12 mouse cellular contexts compared by ENCODE assay signal in the genomic region with DNA sequence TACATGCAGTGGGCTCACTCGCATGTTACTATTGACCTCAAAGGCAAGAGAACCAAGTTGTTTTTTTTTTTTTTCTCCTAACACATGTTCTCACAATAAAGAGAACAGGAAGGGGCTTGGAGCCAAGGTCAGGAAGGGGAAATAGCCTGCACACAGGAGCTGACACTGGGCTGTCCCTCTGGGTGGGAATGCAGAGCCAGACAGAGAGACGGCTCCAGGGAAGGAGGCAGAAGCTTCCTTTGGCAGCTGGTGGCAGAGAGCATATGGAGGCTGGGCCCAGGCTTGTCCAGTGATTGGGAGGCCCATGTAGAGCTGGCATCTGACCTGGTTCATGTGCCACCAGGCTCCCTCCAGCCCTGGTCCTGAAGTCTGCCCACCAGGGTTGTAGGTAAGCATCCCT. TPM values are rescaled to one million over a fixed set of nuclear protein-coding genes. Genes with fewer than 3 reads are reported as not detected.
A peak's percentile ranks its signal among the peaks of the same experiment; 100 is the strongest.
DNase-seq lines count a peak whose midpoint lies in the region; ATAC-seq and TF ChIP-seq lines count a peak whose summit lies in the region.
"Had no signal": no experiment of that assay in that cellular context is flagged by ENCODE, and none has a peak within 500 bp of the region (broad histone marks: within the 10 kb centered on the region; RNA-seq: fewer than 3 reads in every experiment).

No protein-coding gene starts in this region.

- no peak overlapping the region for H3K27ac ChIP-seq in heart, embryonic 10.5 days
- H3K27ac ChIP-seq in lung, embryonic 14.5 days (ENCODE audit: low read depth) = no peak overlapping the region; the same call in 1 of the 2 replicates
- H3K27ac ChIP-seq: embryonic facial prominence, embryonic 12.5 days; hindbrain, embryonic 12.5 days; neural tube, embryonic 12.5 days had no signal

- H3K4me3 ChIP-seq in heart, embryonic 10.5 days = no peak overlapping the region
- H3K4me3 ChIP-seq in lung, embryonic 14.5 days (ENCODE audit: low read depth, low read length) = no peak overlapping the region
- H3K4me3 ChIP-seq: embryonic facial prominence, embryonic 12.5 days; hindbrain, embryonic 12.5 days; neural tube, embryonic 12.5 days had no signal

- no peaks in the 10 kb centered on the region for H3K9me3 ChIP-seq in heart, embryonic 10.5 days
- H3K9me3 ChIP-seq in lung, embryonic 14.5 days (ENCODE audit: low read depth, low read length) = no peaks in the 10 kb centered on the region
- H3K9me3 ChIP-seq: embryonic facial prominence, embryonic 12.5 days; hindbrain, embryonic 12.5 days; neural tube, embryonic 12.5 days had no signal

- DNase-seq in heart, adult 11 months = peak; percentile 97
- no peak for DNase-seq in heart, embryonic 10.5 days (ENCODE audit: low spot score)
- DNase-seq in brain, adult 2 months (ENCODE audit: low read depth, low spot score) = peak; percentile 80
- peak; percentile 70 for DNase-seq in cerebellum, postnatal 14 days
- peak; percentile 24 for DNase-seq in lung, embryonic 14.5 days
- DNase-seq in urinary bladder, postnatal 10 days (ENCODE audit: low spot score) = no peak
- DNase-seq in right cerebral cortex, adult 18-20 months = no peak
- DNase-seq: gastrocnemius, postnatal 10 days had no signal

- H3K9ac ChIP-seq in lung, embryonic 14.5 days = no peak overlapping the region
- H3K9ac ChIP-seq: embryonic facial prominence, embryonic 12.5 days; hindbrain, embryonic 12.5 days; neural tube, embryonic 12.5 days had no signal

- no peak for ATAC-seq in lung, embryonic 14.5 days (ENCODE audit: insufficient read depth)

- 75% methylated on average over 2 of the region's 2 CpGs for WGBS in heart, embryonic 10.5 days
- WGBS in lung, embryonic 14.5 days = 75% methylated on average over 2 of the region's 2 CpGs

- H3K4me2 ChIP-seq in lung, embryonic 14.5 days = no peak overlapping the region
- H3K4me2 ChIP-seq: embryonic facial prominence, embryonic 12.5 days; hindbrain, embryonic 12.5 days; liver, embryonic 11.5 days; neural tube, embryonic 12.5 days had no signal

- peaks cover 70% of the 10 kb centered on the region for H3K4me1 ChIP-seq in heart, embryonic 10.5 days
- peaks cover 42% of the 10 kb centered on the region for H3K4me1 ChIP-seq in lung, embryonic 14.5 days (ENCODE audit: insufficient read depth)

- no peak for TF ChIP-seq CTCF in lung, embryonic 14.5 days (IDR thresholded peaks at IDR 0.05; ENCODE audit: low read depth)

- no peaks in the 10 kb centered on the region for H3K36me3 ChIP-seq in heart, embryonic 10.5 days
- no peaks in the 10 kb centered on the region for H3K36me3 ChIP-seq in lung, embryonic 14.5 days (ENCODE audit: insufficient read depth)
- H3K36me3 ChIP-seq: embryonic facial prominence, embryonic 12.5 days; hindbrain, embryonic 12.5 days; neural tube, embryonic 12.5 days had no signal

- peaks cover 6% of the 10 kb centered on the region; the same call in 1 of the 2 replicates for H3K27me3 ChIP-seq in heart, embryonic 10.5 days (ENCODE audit: insufficient read depth, poor library complexity, severe bottlenecking)
- no peaks in the 10 kb centered on the region for H3K27me3 ChIP-seq in lung, embryonic 14.5 days (ENCODE audit: insufficient read depth, low read length)
- H3K27me3 ChIP-seq: embryonic facial prominence, embryonic 12.5 days; hindbrain, embryonic 12.5 days; neural tube, embryonic 12.5 days had no signal

RNA-seq across cellular contexts. Expression of gene Eml1, which starts 2.8 kb away (rescaled TPM):
- 47.0 and 50.4 TPM in 2 replicates for polyA plus RNA-seq in heart, embryonic 10.5 days (2016; fragmentation: Nextera tagmentation; extraction: Ambion mirVana)
- 105 and 109 TPM in 2 replicates for polyA plus RNA-seq in lung, embryonic 14.5 days (2014; fragmentation: Nextera tagmentation; extraction: Ambion mirVana)

RNA-seq across cellular contexts. Expression of gene Cyp46a1, which starts 33.7 kb away (rescaled TPM):
- polyA plus RNA-seq in heart, embryonic 10.5 days (2016; fragmentation: Nextera tagmentation; extraction: Ambion mirVana) = 4.4 and 5.9 TPM in 2 replicates
- polyA plus RNA-seq in lung, embryonic 14.5 days (2014; fragmentation: Nextera tagmentation; extraction: Ambion mirVana) = 3.9 and 4.4 TPM in 2 replicates

Comparison
In these comparisons a context has a peak if more than half of its experiments do, and no peak if none do; other contexts are left out.
1. DNase-seq: peak in heart, adult 11 months (single experiment), brain, adult 2 months (single experiment), cerebellum, postnatal 14 days (2 of 2) and lung, embryonic 14.5 days (single experiment); none in heart, embryonic 10.5 days (single experiment), urinary bladder, postnatal 10 days (single experiment) and right cerebral cortex, adult 18-20 months (single experiment).